Mouse (Mus musculus): ENCODE data around the gene Prrt1. TPM values are rescaled to one million over a fixed set of nuclear protein-coding genes. Genes with fewer than 3 reads are reported as not detected.

Gene Prrt1
- total RNA-seq, 2 experiments from 2014 or later, result 0.88 TPM; not detected in 1

DNA sequence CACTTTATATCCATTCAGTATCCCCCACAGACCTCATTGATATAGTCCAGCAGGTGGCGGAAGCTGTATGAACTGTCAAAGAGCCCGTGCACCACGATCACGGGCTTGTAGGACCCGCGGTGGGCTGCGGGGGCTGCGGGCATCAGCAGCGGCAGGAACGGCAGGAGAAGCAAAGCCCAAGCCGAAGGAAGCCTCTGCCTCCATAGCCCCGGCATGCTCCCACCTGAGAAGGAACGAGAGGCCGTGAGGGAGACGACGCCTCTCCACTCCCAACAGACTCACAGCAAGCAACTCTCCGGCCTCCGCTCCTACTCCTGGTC lies 2.6 kb upstream of the Prrt1 start:
- ATAC-seq (replicated peaks; ENCODE audit: poor library complexity, severe bottlenecking), result peak; percentile 55

DNA sequence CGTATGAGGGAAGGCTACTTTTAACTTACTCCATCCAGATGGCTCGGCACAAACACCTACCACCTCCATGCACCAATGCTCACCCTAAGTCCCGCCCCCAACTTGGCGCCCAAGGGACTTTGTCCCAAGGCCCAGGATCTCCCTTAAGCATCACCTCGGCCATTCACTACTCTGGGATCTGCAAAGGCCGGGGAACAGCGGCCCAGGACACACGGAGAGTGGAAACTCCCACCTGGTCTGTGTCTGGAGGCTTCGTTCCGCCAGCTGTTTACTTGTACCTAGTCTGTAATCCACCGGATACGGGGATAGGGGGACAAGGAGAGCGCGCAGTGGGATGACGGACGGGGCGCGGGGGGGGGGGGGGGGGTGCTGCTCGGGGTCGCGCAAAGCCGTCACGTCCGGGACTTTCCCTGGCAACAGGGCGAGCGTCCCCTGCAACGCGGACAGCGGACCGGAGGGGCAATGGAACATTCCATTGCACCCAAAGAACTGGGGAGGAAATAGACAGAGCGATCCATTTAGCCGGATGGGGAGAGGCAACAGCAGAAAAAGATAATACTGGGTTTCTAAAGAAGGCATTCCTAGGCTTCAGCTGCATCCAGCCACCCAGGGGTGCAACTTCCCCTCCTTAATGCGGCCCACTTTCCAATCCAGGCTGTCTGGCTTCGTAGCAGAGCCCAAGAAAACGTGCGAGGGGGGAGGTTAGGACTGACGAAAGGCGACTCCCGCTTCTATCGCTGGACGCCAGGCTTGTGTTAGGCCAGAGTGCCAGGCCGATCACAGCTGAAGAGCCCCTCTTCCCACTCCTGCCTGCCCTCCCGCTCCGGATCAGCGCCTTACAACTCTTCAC lies 2.0 kb upstream of the Prrt1 start:
- peak; percentile 59 for ATAC-seq (replicated peaks; ENCODE audit: poor library complexity, severe bottlenecking)

DNA sequence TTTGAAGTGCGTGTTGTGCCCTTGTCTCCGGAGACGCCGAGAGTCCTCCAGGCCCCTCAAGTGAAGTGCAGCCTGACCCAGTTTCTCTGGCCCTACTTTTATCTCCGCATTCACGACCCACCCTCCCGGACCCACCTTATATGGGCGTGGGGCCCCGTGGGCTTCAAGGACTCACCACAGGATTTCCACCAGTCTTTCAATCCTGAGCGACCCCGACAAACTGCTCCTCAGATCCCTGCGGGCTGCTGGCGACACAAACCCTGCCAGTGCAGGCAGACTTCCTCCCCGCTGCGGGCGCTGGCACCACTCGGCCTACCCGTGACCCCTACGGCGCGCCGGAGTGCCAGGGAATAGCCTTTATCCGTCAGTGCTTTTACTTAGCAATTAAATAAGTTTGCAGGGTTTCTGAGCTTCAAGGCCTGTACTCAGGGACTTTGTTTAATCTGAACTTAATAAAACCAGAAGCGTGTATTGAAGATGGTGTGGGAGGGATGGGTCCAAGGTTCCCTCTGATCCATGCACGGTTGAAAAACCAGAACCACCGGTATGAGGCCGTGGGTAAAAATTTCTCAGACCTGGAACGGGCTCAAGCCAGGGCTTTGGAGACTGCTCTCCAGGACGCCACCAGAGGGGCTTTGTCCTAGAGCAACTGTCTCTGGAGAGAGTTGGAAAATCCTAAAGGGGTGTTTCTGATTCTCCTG lies 1.2 kb upstream of the Prrt1 start, which contains the start of gene Ppt2:
Gene Ppt2, minus strand, starts transcription at position 568 of the 701 bp plus-strand sequence.
- no peak for ATAC-seq (replicated peaks; ENCODE audit: poor library complexity, severe bottlenecking)

DNA sequence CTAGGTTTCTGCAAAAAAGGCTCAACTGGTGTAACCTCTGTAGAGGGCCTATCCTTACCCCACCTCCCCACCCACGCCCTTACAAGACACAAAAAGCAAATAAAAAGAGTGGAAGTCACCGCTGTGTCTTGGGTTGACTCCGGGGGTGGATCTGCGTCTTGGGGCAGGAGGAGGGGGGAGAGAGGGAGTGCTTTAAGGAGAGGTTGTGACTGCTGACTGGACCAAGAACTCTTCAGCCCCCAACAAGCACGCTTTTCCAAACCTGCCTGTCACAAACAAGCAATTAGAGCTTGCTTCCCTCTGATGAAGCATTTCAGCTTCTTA lies 727 bp upstream of the Prrt1 start:
- ATAC-seq (replicated peaks; ENCODE audit: poor library complexity, severe bottlenecking), result no peak

DNA sequence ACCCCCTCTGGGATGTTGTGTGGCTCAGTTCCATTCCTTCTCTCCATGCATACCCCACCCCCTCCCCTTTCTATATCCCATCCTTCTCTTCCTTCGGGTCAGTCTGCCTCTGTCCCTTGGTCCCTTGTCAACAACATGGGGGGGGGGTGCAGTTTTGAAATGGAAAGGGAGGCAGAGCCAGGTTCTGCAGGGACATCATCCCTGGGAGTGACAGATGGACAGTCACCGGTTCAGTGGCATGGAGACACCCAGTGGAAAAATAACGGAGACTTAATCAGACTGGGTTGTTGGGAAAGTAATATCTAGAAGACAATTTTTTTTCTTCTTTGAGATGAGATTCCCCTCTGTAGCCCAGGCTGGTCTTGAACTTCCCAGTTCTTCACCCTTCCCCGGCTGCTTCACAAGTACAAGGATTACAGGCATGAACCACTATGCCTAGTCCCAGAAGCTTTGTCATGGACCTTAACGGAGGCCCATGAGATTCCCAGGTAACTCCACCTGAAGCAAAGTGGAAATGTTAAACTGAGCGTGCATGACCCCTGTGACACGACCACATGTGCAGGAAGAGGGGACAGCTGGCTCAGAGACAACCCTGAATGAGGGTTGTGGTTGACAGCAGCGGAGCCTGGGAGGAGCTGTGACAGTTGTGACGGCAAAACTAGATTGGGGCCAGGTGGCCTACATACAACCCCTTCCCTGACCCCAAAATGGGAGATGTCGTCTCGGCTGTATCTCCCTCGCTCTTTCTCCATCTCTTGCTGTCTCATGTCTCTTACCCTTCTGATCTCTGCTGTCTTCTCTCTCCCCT lies 667 bp downstream of the Prrt1 start:
- ATAC-seq (replicated peaks; ENCODE audit: poor library complexity, severe bottlenecking), result no peak

DNA sequence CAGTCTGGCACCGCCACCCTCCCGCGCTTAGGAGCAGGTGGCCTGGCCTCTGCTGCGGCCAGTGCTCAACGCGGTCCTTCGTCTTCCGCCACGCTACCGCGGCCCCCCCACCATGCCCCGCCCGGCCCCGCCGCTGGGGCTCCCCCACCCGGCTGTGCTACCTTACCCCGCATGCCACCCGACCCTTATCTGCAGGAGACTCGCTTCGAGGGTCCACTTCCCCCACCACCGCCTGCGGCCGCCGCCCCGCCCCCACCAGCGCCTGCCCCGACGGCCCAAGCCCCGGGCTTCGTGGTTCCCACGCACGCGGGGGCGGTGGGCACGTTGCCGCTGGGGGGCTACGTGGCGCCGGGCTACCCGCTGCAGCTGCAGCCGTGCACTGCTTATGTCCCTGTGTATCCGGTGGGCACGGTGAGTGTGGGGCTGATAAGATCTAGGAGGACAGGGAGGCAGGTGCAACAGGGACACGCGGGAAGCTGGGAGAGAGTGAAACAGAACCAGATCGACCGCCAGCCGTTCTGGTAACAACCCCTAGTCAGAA lies 1.5 kb downstream of the Prrt1 start:
- no peak for ATAC-seq (replicated peaks; ENCODE audit: poor library complexity, severe bottlenecking)

DNA sequence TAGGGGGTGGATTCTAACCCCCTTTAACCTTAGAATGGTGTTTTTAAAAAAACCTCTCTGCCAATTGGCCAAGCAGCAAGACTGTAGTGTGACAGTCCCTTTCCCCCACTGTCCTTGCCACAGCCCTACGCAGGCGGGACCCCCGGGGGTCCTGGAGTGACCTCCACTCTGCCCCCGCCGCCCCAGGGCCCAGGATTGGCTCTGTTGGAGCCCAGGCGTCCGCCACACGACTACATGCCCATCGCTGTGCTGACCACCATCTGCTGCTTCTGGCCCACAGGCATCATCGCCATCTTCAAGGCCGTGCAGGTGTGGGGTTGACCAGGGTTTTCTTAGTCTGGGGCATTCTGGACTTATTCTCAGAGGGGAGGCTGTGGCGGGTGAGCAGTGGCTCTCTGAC lies 2.3 kb downstream of the Prrt1 start:
- ATAC-seq (replicated peaks; ENCODE audit: poor library complexity, severe bottlenecking), result no peak

DNA sequence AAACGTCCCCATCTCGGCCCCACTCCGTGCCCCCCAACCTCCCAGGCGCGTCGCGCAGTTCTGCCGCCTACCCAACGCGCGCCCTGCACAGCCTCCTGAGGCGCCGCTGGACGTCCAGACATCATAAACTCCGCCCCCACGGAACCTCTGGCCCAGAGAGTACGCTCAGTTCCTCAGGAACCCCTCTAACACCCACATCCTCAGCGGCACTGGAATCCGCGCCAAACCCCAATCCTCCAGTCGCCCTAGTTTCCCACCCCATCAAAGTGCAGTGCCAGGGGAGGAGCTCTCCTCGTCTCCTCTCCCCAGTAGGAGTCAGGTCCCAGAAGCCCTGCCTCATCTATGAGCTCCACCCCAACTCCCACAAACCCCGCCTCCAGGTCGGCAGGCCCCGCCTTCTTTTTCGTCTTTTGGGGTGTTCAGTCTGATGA lies 2.9 kb downstream of the Prrt1 start:
- peak; percentile 77 for ATAC-seq (replicated peaks; ENCODE audit: poor library complexity, severe bottlenecking)

DNA sequence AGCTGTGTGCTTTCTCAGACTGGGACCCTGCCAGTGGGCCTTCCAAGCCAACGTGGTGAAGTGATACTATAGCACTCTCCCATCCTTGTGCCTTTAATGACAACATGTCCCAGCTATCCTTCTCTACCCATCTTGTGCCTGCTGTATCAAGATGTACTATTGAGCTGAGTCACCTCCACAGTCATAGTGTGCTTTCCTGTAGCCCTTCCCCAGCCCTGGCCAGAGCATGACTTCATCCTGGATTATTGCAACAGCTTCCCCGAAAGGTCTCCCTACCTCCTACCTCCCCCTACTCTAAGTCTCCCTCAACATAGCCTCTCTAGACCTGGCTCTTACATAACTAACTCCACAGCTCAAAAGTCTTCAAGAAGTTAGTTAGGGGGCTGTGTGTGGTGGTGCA lies 6.3 kb downstream of the Prrt1 start:
- ATAC-seq (replicated peaks; ENCODE audit: poor library complexity, severe bottlenecking), result peak; percentile 12

DNA sequence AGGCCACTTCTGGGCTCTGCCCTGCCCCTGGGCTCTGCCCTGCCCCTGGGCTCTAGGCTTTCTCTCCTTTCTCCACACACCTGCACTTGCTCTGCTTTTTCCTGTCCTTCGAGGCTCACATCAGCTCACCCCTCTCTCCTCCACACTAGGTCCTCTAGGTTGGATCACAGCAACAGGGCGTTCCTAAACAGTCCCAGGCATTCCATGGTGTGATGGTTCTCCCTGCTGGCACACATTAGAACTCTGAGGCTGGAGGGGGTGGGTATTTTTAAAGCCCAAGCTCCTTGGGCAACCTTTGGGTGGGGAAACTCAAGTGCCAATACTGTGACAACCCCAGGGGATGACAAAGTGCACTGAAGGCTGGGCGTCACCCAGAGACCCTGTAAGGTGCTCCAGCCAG lies 8.1 kb downstream of the Prrt1 start:
- no peak for ATAC-seq (replicated peaks; ENCODE audit: poor library complexity, severe bottlenecking)

DNA sequence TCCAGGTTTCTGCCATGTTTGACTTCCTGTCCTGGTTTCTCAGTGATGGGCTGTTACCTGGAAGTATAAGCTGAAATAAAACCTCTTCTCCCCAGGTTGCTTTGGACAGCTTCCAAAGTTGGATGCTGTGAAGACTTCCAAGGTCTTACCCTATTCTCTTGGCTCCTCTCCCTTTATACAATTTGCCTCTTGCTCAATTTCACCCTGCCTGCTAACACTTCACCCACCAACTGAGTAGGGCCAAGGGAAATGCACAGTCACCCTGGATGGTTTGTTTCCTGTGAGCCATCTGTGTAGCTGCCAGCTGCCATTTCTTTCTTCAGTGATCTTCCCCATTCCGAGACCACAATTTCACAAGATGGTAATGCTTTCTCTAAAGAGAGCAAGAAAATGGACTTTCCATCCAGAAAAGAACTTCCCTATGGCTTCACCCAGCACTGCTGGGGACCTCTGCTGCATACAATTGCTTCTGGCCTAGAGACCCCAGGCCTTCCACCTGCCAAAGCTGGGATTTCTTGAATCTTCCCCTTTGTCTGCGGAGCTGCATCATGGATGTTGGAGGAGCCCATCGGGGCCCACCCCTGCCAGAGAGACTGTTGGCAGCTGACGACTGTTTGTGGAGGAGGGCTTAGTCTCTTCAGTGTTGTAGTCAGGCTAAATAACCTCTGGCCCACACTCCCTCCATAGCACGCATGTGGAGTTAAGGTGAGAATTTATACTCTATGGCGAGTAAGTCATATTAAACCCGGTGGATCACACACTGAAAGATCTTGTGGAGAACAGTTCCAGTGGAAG lies 10.3 kb downstream of the Prrt1 start:
- ATAC-seq (replicated peaks; ENCODE audit: poor library complexity, severe bottlenecking), result peak; percentile 82

DNA sequence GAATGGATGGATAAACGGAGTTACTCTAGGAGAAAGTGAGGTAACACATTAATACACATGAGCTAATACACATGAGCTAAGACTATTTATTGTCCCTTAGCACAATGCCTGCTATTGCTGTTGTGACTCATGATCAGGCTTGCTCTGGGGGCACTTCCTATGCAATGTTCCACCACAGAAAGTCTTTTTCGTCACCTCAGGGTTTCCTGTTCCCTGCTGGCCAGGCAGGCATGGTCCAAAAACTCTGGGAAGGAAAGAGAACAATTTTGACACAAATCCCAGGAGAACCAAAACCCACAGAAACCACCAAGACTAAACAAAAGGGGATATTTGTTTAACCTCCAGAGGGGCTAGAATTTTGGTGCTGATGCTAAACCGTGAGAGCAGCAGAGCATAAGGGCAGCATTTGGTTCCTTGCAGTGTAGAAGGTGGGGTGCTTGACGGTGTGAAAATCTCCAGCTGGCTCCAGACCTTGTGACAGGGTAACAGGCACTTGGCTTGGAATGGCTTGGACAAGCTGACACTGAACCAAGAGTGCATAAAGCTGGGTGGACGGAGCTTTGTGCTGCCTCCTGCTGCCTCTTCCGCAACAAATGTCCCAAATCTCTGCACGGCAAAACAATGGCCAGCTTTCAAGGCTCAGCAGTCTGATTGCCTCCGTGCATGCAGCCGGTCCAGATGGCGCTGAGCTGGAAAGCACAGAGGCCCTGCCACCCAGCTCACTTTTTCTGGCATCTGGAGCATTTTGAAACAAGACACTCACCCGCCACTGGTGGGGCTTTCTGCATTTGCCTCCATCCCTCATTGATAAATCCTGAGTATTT lies 11.7 kb downstream of the Prrt1 start:
- ATAC-seq (replicated peaks; ENCODE audit: poor library complexity, severe bottlenecking), result peak; percentile 64

DNA sequence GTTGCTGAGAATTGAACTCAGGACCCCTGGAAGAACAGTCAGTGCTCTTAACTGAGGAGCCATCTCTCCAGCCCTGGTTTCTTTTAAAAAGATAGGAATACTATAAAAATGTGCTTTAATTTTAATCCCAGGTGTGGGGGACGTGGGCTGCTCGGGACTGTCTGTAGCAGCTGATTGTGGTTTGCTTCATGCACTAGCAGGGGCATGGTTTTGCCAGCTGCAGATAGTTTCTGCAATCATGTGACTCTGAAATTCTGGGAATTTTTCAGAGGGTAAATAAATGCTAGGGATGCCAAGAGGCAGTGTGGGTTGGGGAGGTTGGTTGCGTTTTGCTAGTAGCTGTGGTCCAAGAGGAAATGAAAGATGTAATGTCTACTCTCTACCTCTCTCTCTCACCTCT lies 12.6 kb downstream of the Prrt1 start:
- no peak for ATAC-seq (replicated peaks; ENCODE audit: poor library complexity, severe bottlenecking)

DNA sequence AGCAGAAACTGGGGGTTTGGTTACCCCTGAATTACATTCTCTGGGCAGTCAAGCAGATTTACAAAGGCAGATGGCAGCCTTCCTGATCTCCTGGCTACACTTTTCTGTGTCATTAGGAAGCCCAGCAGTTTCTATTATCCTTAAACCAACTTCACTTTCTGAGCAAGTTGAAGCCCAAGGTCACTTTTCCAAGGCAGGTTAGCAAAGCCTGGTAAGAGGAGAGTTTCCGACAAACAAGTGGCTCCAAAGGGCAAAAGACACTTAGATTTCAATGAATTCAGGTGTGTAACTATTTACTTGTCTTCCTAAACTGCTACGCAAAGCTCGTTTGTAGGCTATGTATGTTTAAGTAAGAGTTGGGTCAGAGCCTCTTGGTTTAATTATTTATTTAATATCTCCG lies 14.0 kb downstream of the Prrt1 start:
- no peak for ATAC-seq (replicated peaks; ENCODE audit: poor library complexity, severe bottlenecking)

DNA sequence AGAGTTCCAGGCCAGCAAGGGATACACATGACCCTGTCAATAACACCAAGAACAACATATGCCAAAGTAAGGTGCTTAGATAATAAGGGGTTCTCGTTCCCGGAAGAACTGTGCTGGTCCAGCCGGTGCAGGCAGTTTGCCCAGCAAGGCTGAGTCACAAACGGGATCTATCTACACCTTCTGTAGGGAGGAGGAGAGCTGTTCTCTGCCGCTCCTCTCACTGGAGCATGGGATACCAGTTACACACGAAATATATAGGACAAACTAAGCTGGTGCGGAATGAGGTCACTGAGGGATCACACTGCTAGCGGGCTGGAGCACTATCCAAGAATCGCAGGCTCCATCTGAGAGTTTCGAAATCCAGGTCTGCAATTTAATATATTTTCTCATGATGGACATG lies 14.6 kb downstream of the Prrt1 start:
- no peak for ATAC-seq (replicated peaks; ENCODE audit: poor library complexity, severe bottlenecking)

DNA sequence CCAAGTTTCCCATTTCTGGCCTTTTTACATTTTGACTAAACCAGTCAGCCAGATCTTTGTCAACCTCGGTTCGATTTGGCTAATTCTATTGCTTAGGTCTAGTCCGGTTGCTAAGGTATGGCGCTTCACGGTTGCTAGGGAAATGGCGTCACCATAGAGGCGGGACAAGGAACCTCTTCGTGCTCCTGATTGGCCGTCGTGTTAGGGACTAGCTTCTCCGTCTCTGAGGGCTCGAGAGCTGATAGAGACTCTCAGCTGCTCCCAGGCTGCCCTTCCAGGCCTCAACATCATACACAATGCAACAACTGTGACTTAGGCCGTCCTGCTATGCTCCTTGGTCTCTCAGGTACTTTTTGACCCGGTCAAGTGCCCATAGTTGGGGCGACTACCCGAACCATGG lies 15.3 kb downstream of the Prrt1 start, which contains the start of gene Fkbpl:
Gene Fkbpl, plus strand, starts transcription at position 157 of the 400 bp plus-strand sequence.
- ATAC-seq (replicated peaks; ENCODE audit: poor library complexity, severe bottlenecking), result peak; percentile 58

DNA sequence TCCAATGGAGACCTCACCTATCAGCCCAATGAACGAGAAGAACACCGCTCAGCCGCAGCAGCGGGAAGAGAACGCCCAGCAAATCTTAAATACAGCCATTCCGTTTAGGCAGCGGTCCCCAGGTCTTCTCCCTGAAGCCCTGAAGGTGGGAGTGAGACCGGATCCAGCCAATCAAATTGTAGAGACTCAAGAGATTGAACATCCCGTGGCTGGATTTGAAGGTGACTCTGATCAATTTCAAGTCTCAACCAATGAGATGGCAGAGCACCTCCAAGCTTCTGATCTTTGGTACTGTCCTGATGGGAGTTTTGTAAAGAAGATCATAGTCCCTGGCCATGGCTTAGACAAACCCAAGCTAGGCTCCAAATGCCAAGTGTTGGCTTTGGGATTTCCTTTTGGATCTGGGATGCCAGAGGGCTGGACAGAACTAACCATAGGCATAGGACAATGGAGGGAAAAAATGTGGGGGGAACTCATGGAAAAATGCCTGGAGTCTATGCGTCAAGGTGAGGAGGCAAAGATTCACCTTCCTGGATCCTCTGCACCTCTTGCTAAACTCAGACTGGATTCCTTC lies 16.0 kb downstream of the Prrt1 start:
- ATAC-seq (replicated peaks; ENCODE audit: poor library complexity, severe bottlenecking), result no peak

DNA sequence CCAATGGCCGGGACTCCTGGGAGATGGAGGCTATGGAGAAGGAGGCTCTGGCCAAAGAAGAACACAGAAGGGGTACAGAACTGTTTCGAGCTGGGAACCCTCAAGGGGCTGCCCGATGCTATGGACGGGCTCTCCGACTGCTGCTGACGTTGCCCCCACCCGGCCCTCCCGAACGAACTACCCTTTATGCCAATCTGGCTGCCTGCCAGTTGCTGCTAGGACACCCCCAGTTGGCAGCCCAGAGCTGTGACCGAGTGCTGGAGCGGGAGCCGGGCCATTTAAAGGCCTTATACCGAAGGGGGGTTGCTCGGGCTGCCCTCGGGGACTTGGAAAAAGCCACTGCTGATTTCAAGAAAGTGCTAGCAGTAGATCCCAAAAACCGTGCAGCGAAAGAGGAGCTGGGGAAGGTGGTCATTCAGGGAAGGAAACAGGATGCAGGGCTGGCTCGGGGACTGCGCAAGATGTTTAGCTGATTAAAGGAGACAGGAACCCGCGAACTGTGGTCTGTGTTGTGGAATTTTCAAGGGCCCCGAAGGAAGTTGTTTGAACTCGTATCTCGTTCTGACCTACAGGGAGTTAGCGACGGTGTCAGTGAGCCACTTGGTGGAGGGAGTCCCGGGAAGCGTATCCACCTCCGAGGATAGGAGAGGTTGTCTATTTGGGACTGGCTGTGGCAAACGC lies 16.6 kb downstream of the Prrt1 start:
- 0 out of 2 replicates have a peak, but pooled peaks have one; percentile 6 for ATAC-seq (replicated peaks; ENCODE audit: poor library complexity, severe bottlenecking)

Measured in granulocyte monocyte progenitor cell, adult 5-6 weeks (primary cell).